ENCODE assay signal across 12 mouse cellular contexts in genomic region chr4:58714221-58714620, GRCm38 (mm10).
DNase-seq lines count a peak whose midpoint lies in the region; ATAC-seq lines count a peak whose summit lies in the region.
"Had no signal": no experiment of that assay in that cellular context is flagged by ENCODE, and none has a peak within 500 bp of the region (broad histone marks: within the 10 kb centered on the region; RNA-seq: fewer than 3 reads in every experiment).

No protein-coding gene starts in this region.

- peak; percentile 17 for DNase-seq in lung, postnatal 36 days
- DNase-seq in lung, postnatal 10 days = no peak
- peak; percentile 35 for DNase-seq in gastrocnemius, postnatal 14 days
- peak; percentile 32 to 56 for DNase-seq in kidney, postnatal 4 days
- peak; percentile 79 for DNase-seq in yolk sac, embryonic 10.5 days (ENCODE audit: low spot score)
- DNase-seq in layer of hippocampus, postnatal 36 days = no peak
- DNase-seq: cerebellum, adult 11 months; forebrain, postnatal 0 days; spleen, adult 18-20 months; thymus, postnatal 36 days had no signal

- no peak for ATAC-seq in erythroblast, adult 5-6 weeks (replicated peaks; ENCODE audit: low FRiP score, poor library complexity, severe bottlenecking)
- ATAC-seq: forebrain, postnatal 0 days; midbrain, embryonic 16.5 days had no signal

- intact Hi-C loops in gastrocnemius, postnatal 14 days (cut with DNase I; ENCODE audit: low total_unique reads) = no loop called here

Comparison
In these comparisons a context has a peak if more than half of its experiments do, and no peak if none do; other contexts are left out.
1. DNase-seq: peak in lung, postnatal 36 days (single experiment), gastrocnemius, postnatal 14 days (single experiment), kidney, postnatal 4 days (2 of 2) and yolk sac, embryonic 10.5 days (single experiment); none in lung, postnatal 10 days (single experiment) and layer of hippocampus, postnatal 36 days (0 of 2).